8 mouse cellular contexts compared by ENCODE assay signal in the genomic region with DNA sequence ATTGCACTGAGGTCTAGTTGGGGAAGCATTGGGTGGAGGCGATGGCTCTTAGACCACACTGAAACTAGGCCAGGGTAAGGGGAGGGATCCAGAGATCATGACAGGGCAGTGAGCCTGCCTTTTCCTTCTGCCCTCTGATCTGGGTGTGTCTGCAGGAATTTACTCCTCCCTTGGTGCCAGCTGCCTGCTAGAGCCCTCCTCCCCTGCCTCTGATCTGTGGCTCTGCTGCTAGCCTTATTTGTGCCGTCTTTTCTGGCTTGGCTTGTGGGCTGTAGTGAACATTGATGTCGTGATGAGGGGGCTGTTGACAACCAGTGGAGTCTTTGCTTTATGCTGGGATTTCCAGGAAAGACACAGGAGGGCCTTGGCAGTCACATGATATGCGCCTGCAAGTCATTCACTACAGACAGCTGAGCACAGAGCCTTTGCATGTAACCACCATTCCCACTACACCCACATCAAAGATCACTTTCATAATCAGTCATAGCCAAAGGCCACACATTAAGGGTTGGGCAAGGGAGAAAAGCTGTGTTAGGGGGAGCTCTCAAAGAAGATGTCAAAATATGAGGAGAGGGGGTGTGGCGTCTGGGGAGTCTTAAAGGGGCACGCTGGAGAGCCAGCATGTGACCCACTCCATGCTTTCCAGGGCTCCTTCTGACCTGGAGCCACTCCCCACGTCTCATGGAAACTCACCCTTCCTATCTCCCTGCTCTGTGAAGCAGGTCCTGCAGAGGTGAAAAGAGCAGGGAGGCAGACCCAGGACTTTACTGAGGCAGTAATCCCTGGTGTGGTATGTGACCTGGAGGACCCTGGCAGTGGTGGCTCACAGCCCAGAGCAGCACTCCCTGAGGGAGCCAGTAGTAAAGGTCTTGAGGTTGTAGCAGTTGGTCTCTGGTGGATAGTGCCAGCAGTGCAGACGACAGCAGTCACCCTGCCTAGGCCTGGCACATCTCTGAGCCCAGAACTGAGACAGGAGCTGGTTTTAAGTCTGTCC. TPM values are rescaled to one million over a fixed set of nuclear protein-coding genes. Genes with fewer than 3 reads are reported as not detected.
DNase-seq lines count a peak whose midpoint lies in the region; ATAC-seq lines count a peak whose summit lies in the region.

No protein-coding gene starts in this region.

- no peak overlapping the region for H3K4me3 ChIP-seq in hindbrain, embryonic 15.5 days
- no peak overlapping the region for H3K4me3 ChIP-seq in limb, embryonic 15.5 days

- no peak; the same call in 1 of the 2 replicates for ATAC-seq in hindbrain, embryonic 15.5 days (ENCODE audit: low FRiP score, low read depth)
- peak; percentile 49 for ATAC-seq in limb, embryonic 15.5 days (ENCODE audit: insufficient number of reproducible peaks, low FRiP score, low TSS enrichment, low read depth)

- no peak overlapping the region for H3K9ac ChIP-seq in hindbrain, embryonic 15.5 days
- H3K9ac ChIP-seq in limb, embryonic 15.5 days, result no peak overlapping the region

- H3K27ac ChIP-seq in hindbrain, embryonic 15.5 days (replicated peaks), result peak overlapping the region; percentile 56
- H3K27ac ChIP-seq in limb, embryonic 15.5 days, result peak overlapping the region; percentile 89

- H3K9me3 ChIP-seq in hindbrain, embryonic 15.5 days, result no peaks in the 10 kb centered on the region
- H3K9me3 ChIP-seq in limb, embryonic 15.5 days, result no peaks in the 10 kb centered on the region

- H3K4me1 ChIP-seq in hindbrain, embryonic 15.5 days (replicated peaks), result peaks cover 30% of the 10 kb centered on the region
- H3K4me1 ChIP-seq in limb, embryonic 15.5 days, result peaks cover 60% of the 10 kb centered on the region

- DNase-seq in CD4-positive, CD25-positive, alpha-beta regulatory T cell, adult 2 months (ENCODE audit: low read depth, low spot score), result peak; percentile 64
- peak; percentile 15 for DNase-seq in adrenal gland, postnatal 25 days
- peak; percentile 32 for DNase-seq in gastrocnemius, postnatal 10 days
- peak; percentile 69 for DNase-seq in naive thymus-derived CD4-positive, alpha-beta T cell, adult 2 months (ENCODE audit: low read depth)
- DNase-seq in urinary bladder, postnatal 25 days (ENCODE audit: low spot score), result no peak
- DNase-seq in right cerebral cortex, postnatal 25 days, result no peak

- WGBS in hindbrain, embryonic 15.5 days, result 52% methylated on average over 8 of the region's 8 CpGs
- 21% methylated on average over 8 of the region's 8 CpGs for WGBS in limb, embryonic 15.5 days

- no peaks in the 10 kb centered on the region for H3K36me3 ChIP-seq in hindbrain, embryonic 15.5 days
- no peaks in the 10 kb centered on the region for H3K36me3 ChIP-seq in limb, embryonic 15.5 days

- no peaks in the 10 kb centered on the region for H3K27me3 ChIP-seq in hindbrain, embryonic 15.5 days
- H3K27me3 ChIP-seq in limb, embryonic 15.5 days, result no peaks in the 10 kb centered on the region

- no peak overlapping the region for H3K4me2 ChIP-seq in hindbrain, embryonic 15.5 days
- H3K4me2 ChIP-seq in limb, embryonic 15.5 days, result peak overlapping the region; percentile 51

RNA-seq across cellular contexts. Expression of a gene that starts 39.4 kb away (rescaled TPM):
- total RNA-seq in adrenal gland, postnatal 25 days (2021), result not detected in 2 replicates
- total RNA-seq in gastrocnemius, postnatal 10 days (2021), result not detected
- polyA plus RNA-seq in hindbrain, embryonic 15.5 days (2015; fragmentation: Nextera tagmentation; extraction: Ambion mirVana), result not detected in 2 replicates
- not detected in 2 replicates for polyA plus RNA-seq in limb, embryonic 15.5 days (2015; fragmentation: Nextera tagmentation; extraction: Ambion mirVana)

Comparison
In these comparisons a context has a peak if more than half of its experiments do, and no peak if none do; other contexts are left out.
1. DNase-seq: peak in CD4-positive, CD25-positive, alpha-beta regulatory T cell, adult 2 months (single experiment), adrenal gland, postnatal 25 days (single experiment), gastrocnemius, postnatal 10 days (single experiment) and naive thymus-derived CD4-positive, alpha-beta T cell, adult 2 months (single experiment); none in urinary bladder, postnatal 25 days (single experiment) and right cerebral cortex, postnatal 25 days (single experiment).